Mouse (Mus musculus): ENCODE data around the gene Aox2.

The Aox2 gene

GRCm38 (mm10) chr1:58289863-58290469 lies 11.8 kb downstream of the Aox2 start:
- 22% methylated on average over 16 of the region's 16 CpGs for WGBS

DNA sequence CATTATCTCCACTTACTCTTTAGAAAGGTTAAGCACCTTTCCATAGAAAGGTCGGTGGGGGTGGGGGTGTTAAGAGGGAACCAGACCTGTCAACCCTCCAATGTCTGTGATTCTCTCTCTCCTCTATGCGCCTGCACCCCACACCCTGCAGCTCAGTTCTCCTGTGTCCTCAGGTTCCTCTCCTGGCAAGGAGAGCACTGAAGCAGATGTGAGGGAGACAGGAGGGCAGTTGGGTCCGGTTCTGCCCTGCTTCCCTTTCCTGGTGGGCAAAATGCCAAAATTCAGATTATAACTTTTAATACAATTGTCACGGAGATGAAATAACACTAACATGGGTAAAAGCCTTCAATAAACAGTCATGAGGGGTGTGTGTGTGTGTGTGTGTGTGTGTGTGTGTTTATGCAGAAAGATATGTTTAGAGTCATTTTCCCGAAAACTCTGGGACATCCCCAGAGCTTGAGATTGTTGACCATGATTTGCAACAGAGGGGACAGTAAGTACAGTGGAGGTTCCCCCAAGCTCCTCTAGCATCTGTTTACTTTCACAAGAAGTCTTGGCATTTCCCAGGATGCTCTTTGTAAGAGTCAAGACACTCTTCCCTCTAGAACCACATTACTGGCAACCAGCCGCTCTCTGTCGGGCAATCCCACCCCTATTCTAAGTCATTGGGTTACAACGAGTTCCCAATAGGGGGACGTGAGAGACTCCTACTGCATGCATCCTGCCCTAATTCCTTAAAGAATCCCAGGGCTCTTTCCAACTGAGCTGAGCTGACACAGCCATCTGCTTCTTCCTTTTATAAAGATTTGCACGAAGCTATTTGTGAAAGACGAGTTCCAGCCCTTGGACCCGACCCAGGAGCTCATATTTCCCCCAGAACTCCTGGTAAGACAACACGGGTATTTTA lies 13.5 kb downstream of the Aox2 start:
- 39% methylated on average over 13 of the region's 13 CpGs for WGBS

- WGBS, result 86% methylated on average over 5 of the region's 5 CpGs
These were observed 16.6 kb downstream of the Aox2 start for GRCm38 (mm10) chr1:58294730-58295129.

- WGBS, result 9% methylated on average over 7 of the region's 7 CpGs
These were observed 18.2 kb downstream of the Aox2 start for GRCm38 (mm10) chr1:58296278-58296677.

- 74% methylated on average over 4 of the region's 4 CpGs for WGBS
These were observed 18.7 kb downstream of the Aox2 start for GRCm38 (mm10) chr1:58296821-58297220.

GRCm38 (mm10) chr1:58298347-58298746 lies 20.2 kb downstream of the Aox2 start:
- WGBS, result 78% methylated on average over 6 of the region's 6 CpGs

- WGBS, result 88% methylated on average over 7 of the region's 7 CpGs
These were observed 22.9 kb downstream of the Aox2 start for GRCm38 (mm10) chr1:58301073-58301472.

DNA sequence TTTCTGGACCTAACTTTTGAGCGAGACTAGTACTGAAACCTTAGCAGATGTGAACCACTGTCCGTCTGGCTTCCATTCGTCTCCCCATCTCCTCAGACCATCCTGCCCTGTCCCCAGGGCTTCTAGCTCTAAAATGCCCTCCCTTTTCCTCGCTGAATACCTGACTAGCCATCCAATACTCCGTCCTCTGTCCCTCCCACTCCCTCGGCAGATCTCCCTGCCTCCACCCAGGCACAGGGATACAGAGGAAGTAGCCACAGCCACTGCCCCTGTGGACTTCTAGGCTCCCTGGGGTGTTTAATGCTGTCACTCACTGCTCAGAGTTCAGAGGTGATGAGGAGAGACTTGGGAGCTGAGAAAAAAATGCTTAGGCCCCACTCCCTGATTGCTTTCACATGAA lies 23.9 kb downstream of the Aox2 start:
- 84% methylated on average over 6 of the region's 6 CpGs for WGBS

DNA sequence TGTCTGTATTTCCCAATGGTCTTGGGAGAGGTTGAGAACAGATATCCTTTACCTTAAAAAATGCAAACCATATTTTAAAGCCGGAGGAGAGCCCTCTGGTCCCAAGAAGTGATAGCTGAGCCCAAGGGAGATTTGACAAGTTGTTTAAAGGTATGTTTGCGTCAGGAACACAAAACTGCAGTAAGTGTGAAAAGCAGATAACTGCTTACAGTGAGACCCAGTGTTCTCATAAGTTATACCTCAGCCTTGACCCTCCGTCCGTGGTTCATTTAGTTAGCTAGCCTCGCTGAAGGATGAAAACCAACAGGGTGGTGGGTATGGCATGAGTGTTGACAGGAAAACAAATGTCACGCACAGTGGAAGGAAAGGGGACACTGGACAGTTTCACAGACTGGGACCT lies 24.9 kb downstream of the Aox2 start:
- WGBS, result 97% methylated on average over 6 of the region's 6 CpGs

DNA sequence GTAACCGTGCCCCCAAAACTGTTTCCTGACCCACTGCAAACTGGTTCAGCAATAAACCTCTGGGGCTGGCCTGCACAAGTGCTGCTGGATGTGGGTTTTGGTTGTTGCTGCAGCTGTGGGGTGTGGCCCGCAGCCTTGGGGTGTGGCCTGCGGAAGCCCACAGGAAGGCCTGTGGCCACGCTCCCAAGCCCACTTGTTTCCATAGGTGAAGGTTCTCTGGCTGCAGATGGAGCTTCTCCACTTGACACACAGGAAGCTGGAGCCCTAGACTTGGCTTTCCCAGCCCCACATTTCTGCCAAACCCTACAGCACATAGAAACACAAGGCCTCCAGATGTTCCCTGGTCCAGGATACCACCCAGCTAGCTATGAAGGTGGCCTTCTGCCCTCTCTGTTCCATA lies 25.6 kb downstream of the Aox2 start:
- 87% methylated on average over 4 of the region's 4 CpGs for WGBS

DNA sequence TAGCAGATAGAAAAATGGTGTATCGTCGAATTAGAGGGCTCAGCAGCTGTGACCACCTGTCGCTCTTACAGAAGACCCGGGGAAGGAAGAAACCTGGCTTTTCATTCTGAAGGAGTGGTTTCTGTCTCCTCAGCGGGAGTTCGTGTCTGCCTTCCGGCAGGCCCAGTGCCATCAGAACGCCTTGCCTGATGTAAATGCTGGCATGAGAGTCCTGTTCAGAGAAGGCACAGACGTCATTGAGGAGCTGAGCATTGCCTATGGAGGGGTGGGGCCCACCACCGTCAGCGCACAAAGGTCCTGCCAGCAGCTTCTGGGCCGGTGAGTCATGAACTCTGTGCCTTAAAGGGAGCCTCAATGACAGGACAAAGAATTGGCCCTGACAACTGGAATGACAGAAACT lies 26.2 kb downstream of the Aox2 start:
- WGBS, result 48% methylated on average over 12 of the region's 12 CpGs

DNA sequence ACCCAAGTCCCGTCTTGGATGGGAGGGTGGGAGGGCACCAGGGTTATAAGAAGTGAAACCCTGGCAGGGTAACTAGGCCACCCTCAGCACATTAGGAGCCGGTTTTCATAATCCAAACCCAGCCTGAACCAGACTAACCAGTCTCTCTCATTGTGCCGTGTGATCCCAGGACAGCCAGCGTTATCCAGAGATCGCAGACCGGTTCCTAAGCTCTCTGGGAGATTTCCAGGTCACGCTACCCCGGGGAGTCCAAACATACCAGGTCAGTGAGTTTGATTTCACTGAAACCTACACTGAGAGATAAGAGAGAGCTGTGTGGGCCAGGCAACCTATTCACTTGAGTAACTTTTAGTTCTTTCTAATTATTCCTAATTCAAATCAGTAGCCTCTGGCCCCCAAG lies 29.1 kb downstream of the Aox2 start:
- WGBS, result 89% methylated on average over 8 of the region's 8 CpGs

DNA sequence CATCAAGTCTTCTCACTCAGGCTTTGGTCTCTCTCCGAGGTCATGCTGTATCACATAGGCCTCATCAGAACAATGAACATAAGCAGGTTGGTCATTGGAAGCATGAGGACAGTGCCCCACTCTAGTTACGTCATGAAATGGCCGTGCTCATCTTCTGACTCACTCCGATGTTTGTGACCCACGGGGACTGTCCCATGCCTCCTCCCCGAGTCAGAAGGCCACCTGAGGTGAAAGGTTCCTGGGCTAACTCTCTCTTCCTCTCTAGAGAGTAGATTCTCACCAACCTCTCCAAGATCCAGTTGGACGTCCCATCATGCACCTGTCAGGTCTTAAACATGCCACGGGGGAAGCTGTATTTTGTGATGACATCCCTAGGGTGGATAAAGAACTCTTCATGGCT lies 30.5 kb downstream of the Aox2 start:
- WGBS, result 92% methylated on average over 8 of the region's 8 CpGs

- 93% methylated on average over 4 of the region's 4 CpGs for WGBS
These were observed 31.7 kb downstream of the Aox2 start for GRCm38 (mm10) chr1:58309853-58310252.

- WGBS, result 82% methylated on average over 7 of the region's 7 CpGs
These were observed 33.2 kb downstream of the Aox2 start for GRCm38 (mm10) chr1:58311221-58311864.

DNA sequence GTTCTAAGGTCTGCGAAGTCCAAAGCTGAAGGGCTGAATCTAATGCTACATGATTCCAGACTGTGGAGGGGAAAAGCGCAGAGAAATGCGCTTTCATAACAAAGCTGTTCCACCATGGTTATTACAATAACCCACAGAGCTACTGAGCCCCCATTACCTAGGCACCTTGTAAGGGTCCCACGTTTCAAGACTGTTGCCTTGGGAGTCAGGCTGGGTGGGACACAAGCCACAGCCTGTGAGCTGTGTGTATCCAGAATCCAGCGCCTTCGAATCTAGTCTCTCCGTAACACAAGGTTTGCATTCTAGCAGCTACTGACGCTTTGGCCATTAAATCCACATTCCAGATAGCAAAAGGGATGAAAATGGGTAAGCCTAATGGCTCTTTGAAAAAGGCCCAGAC lies 35.0 kb downstream of the Aox2 start:
- WGBS, result 95% methylated on average over 8 of the region's 8 CpGs

GRCm38 (mm10) chr1:58315532-58315931 lies 37.4 kb downstream of the Aox2 start:
- 83% methylated on average over 6 of the region's 6 CpGs for WGBS

DNA sequence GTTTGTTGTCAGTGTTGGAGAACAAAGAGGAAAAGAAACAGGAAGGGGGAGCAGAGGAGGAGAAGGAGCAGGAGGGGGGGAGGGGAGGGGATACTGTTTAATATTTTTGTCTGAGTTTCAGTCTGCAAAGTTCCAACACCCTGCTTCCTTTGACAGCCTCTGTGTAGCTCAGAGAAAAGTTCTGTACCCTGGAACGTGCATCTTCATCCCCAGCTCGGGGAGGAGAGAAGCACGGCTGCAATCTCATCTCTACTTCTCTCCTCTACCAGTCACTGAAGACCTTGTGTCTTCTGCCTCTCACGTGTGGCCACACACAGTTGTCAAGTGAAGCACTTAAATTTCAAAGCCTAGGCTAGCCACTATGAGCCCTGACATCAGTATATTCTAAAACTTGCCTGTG lies 55.1 kb downstream of the Aox2 start:
- WGBS, result 25% methylated on average over 4 of the region's 4 CpGs

- WGBS, result 56% methylated on average over 1 of the region's 1 CpGs
These were observed 61.8 kb downstream of the Aox2 start for GRCm38 (mm10) chr1:58339901-58340300.

GRCm38 (mm10) chr1:58341576-58341975 lies 63.5 kb downstream of the Aox2 start:
- WGBS, result 49% methylated on average over 7 of the region's 7 CpGs

DNA sequence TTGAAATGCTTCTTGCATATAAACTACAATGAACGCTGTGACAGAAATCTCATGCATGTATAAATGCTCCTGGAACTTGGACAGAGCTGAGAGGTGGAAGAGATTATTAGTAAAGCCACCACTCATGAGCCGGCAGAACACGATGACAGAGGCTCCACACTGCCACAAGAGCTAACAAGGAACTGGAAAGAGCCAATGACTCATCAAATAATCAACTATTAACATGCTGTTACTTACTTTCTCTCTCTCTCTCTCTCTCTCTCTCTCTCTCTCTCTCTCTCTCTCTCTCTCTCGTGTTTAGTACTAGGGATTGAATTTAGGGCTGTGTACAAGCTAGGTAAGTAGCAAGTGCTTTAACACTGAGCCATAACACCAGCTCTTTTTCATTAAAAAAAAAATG lies 65.7 kb downstream of the Aox2 start:
- WGBS, result 83% methylated on average over 4 of the region's 4 CpGs

DNA sequence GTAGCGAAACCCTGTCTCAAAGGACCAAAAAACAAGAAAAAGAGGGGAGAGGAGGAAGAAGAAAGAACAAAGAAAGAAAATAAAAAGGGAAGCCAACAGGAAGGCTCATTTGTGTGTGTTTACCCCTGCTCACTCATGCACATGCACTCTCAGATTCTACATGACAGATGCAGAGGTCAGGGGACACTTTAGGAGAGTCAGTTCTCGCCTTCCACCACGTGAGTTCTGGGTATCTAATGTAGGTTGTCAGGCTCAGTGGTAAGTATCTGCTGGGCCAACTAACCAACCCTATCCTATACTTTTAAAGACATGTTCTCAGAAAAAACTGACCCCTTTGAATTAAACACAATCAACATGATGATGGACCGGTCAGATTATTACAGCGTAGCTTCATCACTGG lies 66.4 kb downstream of the Aox2 start:
- WGBS, result 94% methylated on average over 5 of the region's 5 CpGs

- 96% methylated on average over 14 of the region's 14 CpGs for WGBS
These were observed 68.0 kb downstream of the Aox2 start for GRCm38 (mm10) chr1:58346159-58346558.
